Mouse (Mus musculus) kidney, adult 2 months (tissue): Measurements from ENCODE around the gene Atp6v1c2. TPM values are rescaled to one million over a fixed set of nuclear protein-coding genes. Genes with fewer than 3 reads are reported as not detected.

Experiments
- DNase-seq: peaks from one replicate; pipeline ENCODE4 v3.0.0; 2021
- H3K27ac ChIP-seq: fragments of 200-500 bp; 2 replicates; pipeline ENCODE4 v1.5.1; 2012; ENCODE audit warnings: low read depth, low read length, control low read depth, inconsistent platforms; ENCODE audit not compliant: insufficient read depth
- H3K27me3 ChIP-seq: fragments of 200-500 bp; replicated peaks from 2 replicates; pipeline ENCODE4 v1.6.1; 2012; ENCODE audit warnings: mild to moderate bottlenecking, moderate library complexity, low read length, inconsistent platforms; ENCODE audit not compliant: control insufficient read depth, insufficient read depth
- H3K36me3 ChIP-seq: fragments of 200-500 bp; 2 replicates; pipeline ENCODE4 v1.6.1; 2012; ENCODE audit warnings: mild to moderate bottlenecking, moderate library complexity, low read length, inconsistent platforms; ENCODE audit not compliant: control insufficient read depth, insufficient read depth
- H3K4me1 ChIP-seq: fragments of 200-500 bp; 2 replicates; pipeline ENCODE4 v1.6.1; 2011; ENCODE audit warnings: low read length; ENCODE audit not compliant: control insufficient read depth, insufficient read depth
- H3K4me3 ChIP-seq: fragments of 200-500 bp; 2 replicates; pipeline ENCODE4 v1.5.1; 2011; ENCODE audit warnings: mild to moderate bottlenecking, low read depth, low read length, control low read depth; ENCODE audit not compliant: insufficient read depth
- CTCF ChIP-seq: fragments of 200-500 bp; conservative IDR thresholded peaks from 2 replicates; pipeline ENCODE4 v1.5.1; 2011; ENCODE audit warnings: low read depth, mild to moderate bottlenecking, control low read depth, low read length, moderate library complexity, mixed read lengths; ENCODE audit not compliant: insufficient read depth, insufficient read length
- POLR2A ChIP-seq: fragments of 200-500 bp; IDR thresholded peaks from one replicate; pipeline ENCODE4 v1.6.1; 2011; ENCODE audit warnings: low read depth, low read length, control low read depth
- WGBS: fragments of 180-500 bp; shearing (Covaris S2); methylation state at CpG from one replicate; pipeline ENCODE4 v1.1.7; 2018; 5-methylcytosine and 5-hydroxymethylcytosine counted together
- polyA plus RNA-seq: library from polyadenylated mRNA; depleted of rRNA; stranded (reverse); fragments of >200 nt; gene quantifications from 2 replicates; pipeline ENCODE4 v1.2.3, GENCODE M21; 2012

Atp6v1c2 gene
- polyA plus RNA-seq, 1 experiment, result 39.9 TPM

DNA sequence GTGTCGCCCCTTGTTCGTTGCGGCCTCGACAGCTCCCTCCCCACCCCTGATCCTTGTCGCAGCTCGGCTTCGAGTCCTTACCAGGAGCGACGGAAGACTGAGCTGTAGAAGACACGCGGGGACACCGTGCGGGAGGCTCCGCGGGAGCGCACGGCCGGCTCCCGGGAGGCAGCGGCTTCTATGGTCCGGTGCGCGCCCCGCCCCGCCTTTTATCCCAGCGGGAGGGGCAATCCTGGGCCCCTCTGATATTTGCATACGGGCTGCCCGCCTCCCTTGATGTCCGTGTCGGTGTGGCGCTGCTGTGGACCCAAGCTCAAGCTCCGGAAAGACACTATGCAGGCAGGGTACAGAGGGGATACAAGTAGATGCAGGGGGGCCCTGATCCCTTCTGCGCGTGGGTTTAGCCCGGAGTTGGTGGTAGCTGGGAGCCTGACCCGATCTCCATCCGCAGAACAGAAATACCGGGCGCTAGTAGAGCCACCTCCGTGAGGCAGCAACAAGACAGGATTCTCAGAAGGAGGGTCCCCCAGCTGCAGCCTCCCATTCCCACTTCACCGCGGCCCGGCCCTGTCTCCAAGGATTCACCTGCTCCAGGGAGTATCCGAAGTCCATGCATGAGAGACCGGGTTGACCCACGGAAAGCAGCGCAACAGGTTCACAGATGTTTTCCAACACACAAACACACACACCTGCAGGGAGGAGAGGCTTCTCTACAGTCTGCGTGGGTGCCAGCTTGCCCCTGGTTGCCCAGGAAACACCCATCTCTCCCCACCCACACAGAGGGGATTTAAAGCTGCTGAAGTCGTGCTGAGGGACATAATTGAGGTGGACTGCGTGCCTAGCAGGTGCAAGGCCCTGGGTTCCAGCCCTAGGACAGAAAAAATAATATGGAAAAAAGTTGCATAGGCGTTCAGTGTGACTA, 4.3 kb downstream of the Atp6v1c2 start:
- Histone ChIP-seq H3K4me1 (no peaks in the 10 kb centered on the region), H3K36me3 (no peaks in the 10 kb centered on the region), H3K4me3 (peak overlapping the region; percentile 55), H3K27me3 (no peaks in the 10 kb centered on the region), H3K27ac (no peak overlapping the region)
- TF ChIP-seq POLR2A (no peak), CTCF (no peak)
- WGBS, result 4% methylated on average over 51 of the region's 51 CpGs
- peak; percentile 66 for DNase-seq

- Histone ChIP-seq H3K4me3 (no peak overlapping the region), H3K27me3 (no peaks in the 10 kb centered on the region), H3K4me1 (no peaks in the 10 kb centered on the region), H3K36me3 (no peaks in the 10 kb centered on the region), H3K27ac (no peak overlapping the region)
- DNase-seq, result no peak
- WGBS, result 46% methylated on average over 3 of the region's 3 CpGs
- TF ChIP-seq POLR2A, result no peak
- TF ChIP-seq CTCF, result no peak
Observed at GRCm38 (mm10) chr12:17318453-17318852, 10.7 kb downstream of the Atp6v1c2 start.

DNA sequence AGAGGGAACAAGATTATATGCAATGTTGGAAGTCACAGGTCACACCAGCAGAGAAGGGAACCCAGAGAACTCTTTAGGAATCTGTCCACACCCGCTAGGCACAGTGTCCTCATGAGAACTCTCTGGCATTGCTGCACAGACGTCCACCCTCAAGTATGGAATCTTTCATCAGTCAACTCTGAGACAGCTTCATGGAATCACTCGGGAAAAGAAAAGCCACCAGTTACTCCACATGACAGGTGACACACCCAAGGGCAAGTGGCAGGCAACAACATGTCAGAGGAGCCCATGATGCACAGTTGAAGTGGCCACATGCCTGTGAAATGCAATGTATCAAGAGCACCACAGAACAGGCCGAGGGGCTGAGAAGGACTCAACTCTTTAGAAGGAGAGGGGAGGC, 11.2 kb downstream of the Atp6v1c2 start:
- H3K4me3 ChIP-seq, result no peak overlapping the region
- H3K27ac ChIP-seq, result no peak overlapping the region
- WGBS, result 56% methylated on average over 4 of the region's 4 CpGs
- no peaks in the 10 kb centered on the region for H3K27me3 ChIP-seq
- H3K36me3 ChIP-seq, result no peaks in the 10 kb centered on the region
- no peaks in the 10 kb centered on the region for H3K4me1 ChIP-seq
- no peak for DNase-seq
- TF ChIP-seq CTCF (no peak), POLR2A (no peak)

DNA sequence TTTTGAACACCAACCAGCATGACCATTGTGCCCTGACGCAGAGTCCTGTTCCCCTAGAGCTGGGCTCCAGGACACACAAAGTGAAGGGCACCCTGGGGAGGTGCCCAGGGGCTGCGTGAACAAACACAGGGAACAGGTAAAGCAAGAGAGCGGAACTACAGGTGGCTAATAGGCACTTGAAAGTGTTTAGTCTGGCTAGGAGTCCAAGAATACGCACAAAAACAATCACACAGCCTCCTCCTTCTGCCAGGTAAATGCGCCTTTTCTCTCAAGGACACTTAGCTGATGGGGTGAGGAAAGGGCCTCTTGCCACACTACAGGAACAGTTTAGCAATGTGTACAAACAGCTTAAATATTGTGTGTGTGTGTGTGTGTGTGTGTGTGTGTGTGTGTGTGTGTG, 13.1 kb downstream of the Atp6v1c2 start:
- Histone ChIP-seq H3K36me3 (no peaks in the 10 kb centered on the region), H3K4me3 (no peak overlapping the region), H3K27ac (no peak overlapping the region), H3K27me3 (no peaks in the 10 kb centered on the region), H3K4me1 (no peaks in the 10 kb centered on the region)
- 82% methylated on average over 5 of the region's 5 CpGs for WGBS
- TF ChIP-seq CTCF, result no peak
- no peak for TF ChIP-seq POLR2A
- DNase-seq, result no peak

DNA sequence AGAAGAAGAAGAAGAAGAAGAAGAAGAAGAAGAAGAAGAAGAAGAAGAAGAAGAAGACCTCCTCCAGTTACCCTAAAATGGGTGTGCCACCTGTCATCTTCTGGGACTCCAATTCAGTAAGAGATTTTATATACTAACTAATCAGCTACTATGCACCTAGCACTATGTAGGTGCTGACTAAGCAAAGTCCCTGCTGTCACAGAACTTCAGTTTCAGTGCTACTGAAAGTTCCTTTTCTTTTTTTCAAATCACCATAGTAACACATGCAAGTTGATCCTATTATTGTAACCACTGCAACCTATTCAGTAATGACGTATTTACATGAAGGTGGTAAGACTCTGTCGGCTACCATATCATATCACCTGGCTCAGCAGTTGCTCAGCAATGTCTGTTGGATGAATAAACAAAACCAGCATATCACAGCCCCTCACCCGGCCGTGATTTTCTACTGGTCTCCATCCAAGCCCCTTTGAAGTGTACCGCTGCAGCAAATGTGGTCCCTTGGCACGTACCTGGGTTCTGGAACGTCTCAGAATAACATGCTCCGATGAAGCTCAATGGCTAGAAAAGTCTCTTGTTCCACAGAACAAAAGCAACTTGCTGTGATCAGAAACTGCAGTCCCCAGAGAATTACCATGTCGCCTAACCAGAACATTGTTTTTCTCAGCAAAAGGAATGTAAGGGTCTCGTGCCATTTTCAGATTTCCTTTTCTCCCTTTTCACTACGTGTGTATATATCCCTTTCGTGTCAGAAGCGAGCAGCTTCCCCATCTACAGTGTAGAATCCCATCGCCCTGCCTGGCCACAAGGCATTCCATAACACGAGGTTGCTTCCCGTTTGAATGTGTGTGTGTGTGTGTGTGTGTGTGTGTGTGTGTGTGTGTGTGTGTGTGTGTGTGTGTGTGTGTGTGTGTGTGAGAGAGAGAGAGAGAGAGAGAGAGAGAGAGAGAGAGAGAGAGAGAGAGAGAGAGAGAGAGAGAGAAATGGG, 18.0 kb downstream of the Atp6v1c2 start:
- H3K27ac ChIP-seq, result no peak overlapping the region
- H3K4me1 ChIP-seq, result no peaks in the 10 kb centered on the region
- no peak overlapping the region for H3K4me3 ChIP-seq
- 59% methylated on average over 16 of the region's 16 CpGs for WGBS
- TF ChIP-seq POLR2A, result no peak
- TF ChIP-seq CTCF, result no peak
- no peak for DNase-seq
- no peaks in the 10 kb centered on the region for H3K27me3 ChIP-seq
- H3K36me3 ChIP-seq, result no peaks in the 10 kb centered on the region

DNA sequence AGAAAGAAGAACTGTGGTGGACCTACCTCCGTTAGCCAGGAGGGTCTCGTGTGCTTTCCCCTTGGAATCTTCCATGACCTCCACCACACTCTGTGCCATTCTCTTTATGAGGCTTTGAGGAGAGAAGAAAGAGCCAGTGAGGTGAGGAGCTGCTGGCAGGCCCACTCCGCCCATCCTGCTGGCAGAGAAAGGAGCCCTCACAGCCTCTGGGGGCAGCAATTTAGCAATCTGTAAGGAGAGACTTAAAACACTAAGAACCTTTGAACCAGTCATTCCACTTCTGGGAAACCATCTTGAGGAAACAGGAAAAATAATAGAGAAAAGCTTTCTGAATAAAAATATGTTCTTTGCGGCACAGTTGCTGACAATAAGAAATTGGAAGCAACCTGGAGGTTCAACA, 20.9 kb downstream of the Atp6v1c2 start:
- no peak for DNase-seq

DNA sequence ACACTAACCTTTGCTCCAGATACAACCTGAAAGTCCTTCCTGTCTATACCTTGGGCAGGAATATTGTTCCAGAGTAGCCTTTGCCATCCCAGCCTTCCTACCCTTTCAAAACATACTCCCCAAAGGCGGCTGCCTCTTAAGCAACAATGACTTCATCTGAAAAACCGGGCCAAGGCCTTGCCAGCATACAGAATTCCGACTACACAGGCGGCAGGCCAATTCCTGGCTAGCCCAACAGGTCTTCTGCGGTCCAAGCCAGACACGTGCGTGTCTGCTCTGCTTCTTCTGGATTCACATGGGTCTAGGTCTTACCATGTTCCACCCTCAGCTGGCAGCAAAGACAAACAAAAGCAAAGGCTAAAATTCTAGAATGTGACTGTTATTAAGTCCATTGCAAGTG, 23.7 kb downstream of the Atp6v1c2 start:
- WGBS, result 87% methylated on average over 7 of the region's 7 CpGs
- Histone ChIP-seq H3K27ac (no peak overlapping the region), H3K36me3 (no peaks in the 10 kb centered on the region), H3K4me1 (no peaks in the 10 kb centered on the region), H3K27me3 (no peaks in the 10 kb centered on the region), H3K4me3 (no peak overlapping the region)
- TF ChIP-seq CTCF (no peak), POLR2A (no peak)
- no peak for DNase-seq

More for the DNA sequence above, 20.9 kb downstream of the Atp6v1c2 start:
- Histone ChIP-seq H3K27ac (no peak overlapping the region), H3K27me3 (no peaks in the 10 kb centered on the region), H3K4me1 (no peaks in the 10 kb centered on the region), H3K4me3 (no peak overlapping the region), H3K36me3 (no peaks in the 10 kb centered on the region)
- WGBS, result 48% methylated on average over 4 of the region's 4 CpGs
- TF ChIP-seq POLR2A (no peak), CTCF (no peak)
